Mouse (Mus musculus) right cerebral cortex, postnatal 14 days (tissue): ENCODE measurements at regions not wholly inside any gene's neighbourhood (a gene's known extent, or its start where the extent isn't known, plus 50 kb on each side); places are given as distances from the start of the nearest gene placed in this dataset.

Experiments used
- DNase-seq: peaks from one replicate; pipeline ENCODE4 v3.0.0; 2022

GRCm38 (mm10) chr13:60522719-60523450 lies 78.9 kb upstream of the Dapk1 start:
- DNase-seq, result peak; percentile 19

GRCm38 (mm10) chr13:60527806-60528205 lies 73.9 kb upstream of the Dapk1 start:
- no peak for DNase-seq

GRCm38 (mm10) chr13:60528819-60529218 lies 72.9 kb upstream of the Dapk1 start:
- DNase-seq, result no peak

GRCm38 (mm10) chr13:60529381-60530069 lies 72.2 kb upstream of the Dapk1 start:
- no peak for DNase-seq

GRCm38 (mm10) chr13:60533871-60534427 lies 67.8 kb upstream of the Dapk1 start:
- no peak for DNase-seq

GRCm38 (mm10) chr13:60534501-60534900 lies 67.2 kb upstream of the Dapk1 start:
- no peak for DNase-seq

- DNase-seq, result no peak
Measured at GRCm38 (mm10) chr13:60535045-60535444, 66.7 kb upstream of the Dapk1 start.

- no peak for DNase-seq
Measured at GRCm38 (mm10) chr13:60536725-60537124, 65.0 kb upstream of the Dapk1 start.

- no peak for DNase-seq
Measured at GRCm38 (mm10) chr13:60538110-60538509, 63.6 kb upstream of the Dapk1 start.

GRCm38 (mm10) chr13:60541165-60541564 lies 60.6 kb upstream of the Dapk1 start:
- DNase-seq, result no peak

- DNase-seq, result no peak
Measured at GRCm38 (mm10) chr13:60544363-60544762, 57.4 kb upstream of the Dapk1 start.

- no peak for DNase-seq
Measured at GRCm38 (mm10) chr13:60545999-60546733, 55.6 kb upstream of the Dapk1 start.
